Mouse (Mus musculus): Measurements from ENCODE around the gene Fam49a.

DNA sequence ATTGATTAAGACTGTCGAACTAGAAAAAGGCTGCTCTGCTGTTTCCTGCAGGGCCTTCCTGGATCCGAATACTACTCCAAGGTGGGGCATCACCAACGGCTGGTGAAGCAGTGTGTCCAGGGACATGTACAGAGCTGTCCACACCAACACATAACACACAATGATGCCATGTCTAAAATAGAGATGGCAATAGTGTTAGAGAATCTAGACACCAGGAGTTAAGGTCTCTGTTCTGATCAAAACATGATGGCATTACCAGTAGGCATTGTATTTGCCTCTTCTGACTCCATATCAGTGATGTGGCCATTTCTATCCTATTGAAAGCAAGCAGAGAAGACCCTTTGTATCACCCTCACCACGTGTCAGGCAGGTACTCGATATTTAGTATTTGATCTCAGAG, 61.1 kb downstream of the Fam49a start:
- TF ChIP-seq CTCF (IDR thresholded peaks at IDR 0.05; ENCODE audit: low read depth): no peak
- TF ChIP-seq EP300 (IDR thresholded peaks at IDR 0.05; ENCODE audit: low read depth): no peak

All from liver, postnatal 0 days (tissue).